Mouse (Mus musculus): ENCODE results near the gene Setd5. TPM values are rescaled to one million over a fixed set of nuclear protein-coding genes. Genes with fewer than 3 reads are reported as not detected.

The Setd5 gene
- polyA plus RNA-seq, 2 experiments: 11.8 to 14.1 TPM

DNA sequence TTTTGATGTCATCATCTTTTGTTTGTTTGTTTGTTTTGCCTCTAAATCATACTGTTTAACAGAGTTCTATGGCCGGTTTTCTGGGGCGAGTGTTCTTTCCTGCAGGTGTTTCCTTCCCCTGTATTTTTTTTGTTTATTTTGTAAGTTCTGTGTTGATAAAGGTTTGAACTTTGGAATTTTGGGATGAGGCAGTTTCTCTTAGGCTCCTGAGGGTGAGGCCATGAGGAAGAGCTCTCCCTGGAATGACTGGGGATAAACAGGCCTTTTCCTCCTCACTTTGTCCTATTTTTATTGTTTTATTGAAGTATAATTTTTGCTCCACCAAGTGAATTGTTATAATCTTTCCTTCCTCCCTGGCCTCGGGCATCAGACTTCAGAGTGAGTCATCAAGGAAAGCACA is 24.2 kb upstream of the Setd5 start:
- H3K4me1 ChIP-seq (replicated peaks; ENCODE audit: control insufficient read depth in 2 of 2, insufficient read depth in 2 of 2, low read length in 1 of 2): peaks cover 10 to 12% of the 10 kb centered on the region in 2 experiments
- no peaks in the 10 kb centered on the region for H3K27me3 ChIP-seq (ENCODE audit: control insufficient read depth, insufficient read depth, low read length)
- ATAC-seq (ENCODE audit: insufficient read depth) (no peak), DNase-seq (ENCODE audit: low read depth in 3 of 3, low spot score in 3 of 3) (no peak)
- H3K9ac ChIP-seq (replicated peaks): no peak overlapping the region
- H3K36me3 ChIP-seq (replicated peaks; ENCODE audit: control insufficient read depth, insufficient read depth, low read depth): peaks cover 35% of the 10 kb centered on the region
- no peak overlapping the region for H3K27ac ChIP-seq
- H3K4me2 ChIP-seq (ENCODE audit: low read depth): no peak overlapping the region
- TF ChIP-seq EP300 (IDR thresholded peaks at IDR 0.05; ENCODE audit: low read depth) (no peak), CTCF (IDR thresholded peaks at IDR 0.05; ENCODE audit: low read depth) (no peak)
- WGBS (ENCODE audit: insufficient replicate concordance): 57% methylated on average over 3 of the region's 3 CpGs
- H3K4me3 ChIP-seq (ENCODE audit: insufficient read depth in 1 of 2, low read depth in 2 of 2, low read length in 2 of 2): no peak overlapping the region
- no peaks in the 10 kb centered on the region for H3K9me3 ChIP-seq (ENCODE audit: control insufficient read depth, low read length)

GRCm38 (mm10) chr6:113054552-113055107 is 22.5 kb upstream of the Setd5 start:
- Histone ChIP-seq H3K27ac (no peak overlapping the region), H3K36me3 (replicated peaks; ENCODE audit: control insufficient read depth, insufficient read depth, low read depth) (peaks cover 38% of the 10 kb centered on the region), H3K4me2 (ENCODE audit: low read depth) (no peak overlapping the region), H3K4me3 (ENCODE audit: insufficient read depth in 1 of 2, low read depth in 2 of 2, low read length in 2 of 2) (no peak overlapping the region), H3K9me3 (ENCODE audit: control insufficient read depth, low read length) (no peaks in the 10 kb centered on the region), H3K27me3 (ENCODE audit: control insufficient read depth, insufficient read depth, low read length) (no peaks in the 10 kb centered on the region), H3K4me1 (replicated peaks; ENCODE audit: control insufficient read depth in 2 of 2, insufficient read depth in 2 of 2, low read length in 1 of 2) (peaks cover 0 to 2% of the 10 kb centered on the region in 2 experiments; a peak in 2 of 4 replicates), H3K9ac (replicated peaks) (no peak overlapping the region; the same call in 1 of the 2 replicates)
- no peak for ATAC-seq (ENCODE audit: insufficient read depth)
- no peak for DNase-seq (ENCODE audit: low read depth in 3 of 3, low spot score in 3 of 3)
- WGBS (ENCODE audit: insufficient replicate concordance): 62% methylated on average over 6 of the region's 6 CpGs
- no peak for TF ChIP-seq CTCF (IDR thresholded peaks at IDR 0.05; ENCODE audit: low read depth)
- no peak for TF ChIP-seq EP300 (IDR thresholded peaks at IDR 0.05; ENCODE audit: low read depth)

- ATAC-seq (ENCODE audit: insufficient read depth) (no peak), DNase-seq (ENCODE audit: low read depth in 3 of 3, low spot score in 3 of 3) (no peak)
- no peak for TF ChIP-seq EP300 (IDR thresholded peaks at IDR 0.05; ENCODE audit: low read depth)
- TF ChIP-seq CTCF (IDR thresholded peaks at IDR 0.05; ENCODE audit: low read depth): no peak
- 54% methylated on average over 1 of the region's 1 CpGs for WGBS (ENCODE audit: insufficient replicate concordance)
- Histone ChIP-seq H3K9ac (replicated peaks) (no peak overlapping the region), H3K27ac (no peak overlapping the region), H3K9me3 (ENCODE audit: control insufficient read depth, low read length) (no peaks in the 10 kb centered on the region), H3K4me2 (ENCODE audit: low read depth) (no peak overlapping the region), H3K36me3 (replicated peaks; ENCODE audit: control insufficient read depth, insufficient read depth, low read depth) (peaks cover 59% of the 10 kb centered on the region), H3K4me3 (ENCODE audit: insufficient read depth in 1 of 2, low read depth in 2 of 2, low read length in 2 of 2) (no peak overlapping the region), H3K27me3 (ENCODE audit: control insufficient read depth, insufficient read depth, low read length) (no peaks in the 10 kb centered on the region), H3K4me1 (replicated peaks; ENCODE audit: control insufficient read depth in 2 of 2, insufficient read depth in 2 of 2, low read length in 1 of 2) (no peaks in the 10 kb centered on the region)
Observed at GRCm38 (mm10) chr6:113060892-113061563, 16.1 kb upstream of the Setd5 start.

DNA sequence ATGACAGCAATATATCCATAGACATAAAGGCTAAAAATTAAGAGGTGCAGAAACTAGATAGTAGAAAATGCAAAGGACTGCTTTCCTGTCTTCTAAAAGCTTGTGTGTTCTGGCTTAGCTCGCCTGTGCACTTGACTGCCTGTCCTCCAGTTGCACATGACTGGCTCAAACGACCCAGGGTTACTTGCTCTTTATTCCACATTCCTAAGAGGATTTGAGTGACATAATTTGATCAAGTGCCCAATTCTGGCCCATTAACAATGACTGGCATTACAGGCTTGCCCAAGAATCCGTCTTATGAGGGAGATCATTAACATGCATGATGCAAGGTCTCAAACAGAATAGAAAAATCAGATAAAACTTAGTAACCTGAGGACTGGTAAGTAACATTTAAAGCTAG is 14.9 kb upstream of the Setd5 start:
- Histone ChIP-seq H3K9me3 (ENCODE audit: control insufficient read depth, low read length) (no peaks in the 10 kb centered on the region), H3K4me1 (replicated peaks; ENCODE audit: control insufficient read depth in 2 of 2, insufficient read depth in 2 of 2, low read length in 1 of 2) (no peaks in the 10 kb centered on the region), H3K9ac (replicated peaks) (no peak overlapping the region), H3K27me3 (ENCODE audit: control insufficient read depth, insufficient read depth, low read length) (no peaks in the 10 kb centered on the region), H3K36me3 (replicated peaks; ENCODE audit: control insufficient read depth, insufficient read depth, low read depth) (peaks cover 66% of the 10 kb centered on the region), H3K4me3 (ENCODE audit: insufficient read depth in 1 of 2, low read depth in 2 of 2, low read length in 2 of 2) (no peak overlapping the region), H3K27ac (no peak overlapping the region), H3K4me2 (ENCODE audit: low read depth) (no peak overlapping the region)
- WGBS (ENCODE audit: insufficient replicate concordance): 74% methylated on average over 3 of the region's 3 CpGs
- no peak for ATAC-seq (ENCODE audit: insufficient read depth)
- TF ChIP-seq CTCF (IDR thresholded peaks at IDR 0.05; ENCODE audit: low read depth) (no peak), EP300 (IDR thresholded peaks at IDR 0.05; ENCODE audit: low read depth) (no peak)
- DNase-seq (ENCODE audit: low read depth in 3 of 3, low spot score in 3 of 3): no peak

DNA sequence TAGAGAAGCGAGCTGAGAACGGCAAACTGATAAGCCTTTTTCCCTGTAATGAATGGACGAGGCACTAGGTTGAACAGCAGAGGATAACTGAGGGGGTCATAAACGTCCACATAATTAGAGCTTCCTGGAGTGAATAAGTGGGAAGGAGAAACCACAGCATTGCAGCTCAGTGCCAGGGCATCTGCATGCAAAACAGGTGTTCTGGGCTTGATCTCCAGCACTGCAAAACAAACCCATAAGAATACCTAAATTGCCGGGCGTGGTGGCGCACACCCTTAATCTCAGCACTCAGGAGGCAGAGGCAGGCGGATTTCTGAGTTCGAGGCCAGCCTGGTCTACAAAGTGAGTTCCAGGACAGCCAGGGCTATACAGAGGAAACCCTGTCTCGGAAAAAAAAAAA is 13.8 kb upstream of the Setd5 start:
- 74% methylated on average over 10 of the region's 10 CpGs for WGBS (ENCODE audit: insufficient replicate concordance)
- no peak overlapping the region for H3K4me3 ChIP-seq (ENCODE audit: insufficient read depth in 1 of 2, low read depth in 2 of 2, low read length in 2 of 2)
- no peaks in the 10 kb centered on the region for H3K27me3 ChIP-seq (ENCODE audit: control insufficient read depth, insufficient read depth, low read length)
- no peak overlapping the region for H3K4me2 ChIP-seq (ENCODE audit: low read depth)
- no peaks in the 10 kb centered on the region for H3K9me3 ChIP-seq (ENCODE audit: control insufficient read depth, low read length)
- H3K36me3 ChIP-seq (replicated peaks; ENCODE audit: control insufficient read depth, insufficient read depth, low read depth): peaks cover 73% of the 10 kb centered on the region
- no peak overlapping the region for H3K27ac ChIP-seq
- no peaks in the 10 kb centered on the region for H3K4me1 ChIP-seq (replicated peaks; ENCODE audit: control insufficient read depth in 2 of 2, insufficient read depth in 2 of 2, low read length in 1 of 2)
- no peak for ATAC-seq (ENCODE audit: insufficient read depth)
- TF ChIP-seq CTCF (IDR thresholded peaks at IDR 0.05; ENCODE audit: low read depth) (no peak), EP300 (IDR thresholded peaks at IDR 0.05; ENCODE audit: low read depth) (no peak)
- no peak for DNase-seq (ENCODE audit: low read depth in 3 of 3, low spot score in 3 of 3)
- H3K9ac ChIP-seq (replicated peaks): no peak overlapping the region

Measured in liver, embryonic 14.5 days (tissue).